Mouse (Mus musculus): ENCODE measurements around the gene Lrguk. TPM values are rescaled to one million over a fixed set of nuclear protein-coding genes. Genes with fewer than 3 reads are reported as not detected.

Lrguk gene
- polyA plus RNA-seq, 1 experiment from 2014 or later, result 3.2 TPM

- H3K27me3 ChIP-seq, result no peaks in the 10 kb centered on the region
- 81% methylated on average over 3 of the region's 3 CpGs for WGBS
- ATAC-seq (ENCODE audit: borderline replicate concordance, extremely low read depth, low FRiP score, low TSS enrichment), result no peak
Observed at GRCm38 (mm10) chr6:34073931-34074442, 44.7 kb downstream of the Lrguk start.

GRCm38 (mm10) chr6:34075520-34075919, 46.3 kb downstream of the Lrguk start:
- H3K27ac ChIP-seq, result no peak overlapping the region
- no peaks in the 10 kb centered on the region for H3K36me3 ChIP-seq
- no peaks in the 10 kb centered on the region for H3K27me3 ChIP-seq
- H3K9ac ChIP-seq, result no peak overlapping the region
- 84% methylated on average over 11 of the region's 11 CpGs for WGBS
- no peaks in the 10 kb centered on the region for H3K4me1 ChIP-seq
- ATAC-seq (ENCODE audit: borderline replicate concordance, extremely low read depth, low FRiP score, low TSS enrichment), result no peak
- H3K9me3 ChIP-seq, result no peaks in the 10 kb centered on the region
- H3K4me2 ChIP-seq, result no peak overlapping the region
- no peak overlapping the region for H3K4me3 ChIP-seq

More at GRCm38 (mm10) chr6:34073931-34074442, 44.7 kb downstream of the Lrguk start:
- Histone ChIP-seq H3K4me2 (no peak overlapping the region), H3K36me3 (no peaks in the 10 kb centered on the region), H3K9ac (no peak overlapping the region), H3K27ac (no peak overlapping the region), H3K9me3 (no peaks in the 10 kb centered on the region), H3K4me3 (no peak overlapping the region), H3K4me1 (no peaks in the 10 kb centered on the region)

DNA sequence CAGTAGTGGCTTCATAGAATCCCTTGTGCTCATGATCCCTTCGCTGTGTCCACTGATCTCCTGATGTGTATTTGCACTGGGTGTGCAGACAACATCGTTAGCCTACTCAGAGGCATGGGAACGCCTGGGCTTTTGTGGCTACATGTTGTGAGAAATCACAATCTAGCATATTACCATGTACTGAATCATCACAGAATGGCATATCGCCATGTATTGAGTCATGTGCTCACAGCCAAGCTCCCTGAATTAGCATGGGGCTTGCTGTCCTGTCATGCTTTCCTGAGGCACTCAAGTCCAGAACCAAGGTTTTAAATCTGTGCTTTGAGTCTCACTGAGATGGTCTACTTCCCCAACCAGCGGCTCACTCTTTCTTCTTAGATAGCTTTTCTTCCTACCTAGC, 54.2 kb downstream of the Lrguk start:
- H3K36me3 ChIP-seq, result no peaks in the 10 kb centered on the region
- no peak overlapping the region for H3K4me3 ChIP-seq
- H3K27me3 ChIP-seq, result no peaks in the 10 kb centered on the region
- no peaks in the 10 kb centered on the region for H3K4me1 ChIP-seq
- ATAC-seq (ENCODE audit: borderline replicate concordance, extremely low read depth, low FRiP score, low TSS enrichment), result no peak
- WGBS, result 91% methylated on average over 5 of the region's 5 CpGs
- H3K27ac ChIP-seq, result no peak overlapping the region
- no peak overlapping the region for H3K4me2 ChIP-seq
- H3K9me3 ChIP-seq, result no peaks in the 10 kb centered on the region
- no peak overlapping the region for H3K9ac ChIP-seq

DNA sequence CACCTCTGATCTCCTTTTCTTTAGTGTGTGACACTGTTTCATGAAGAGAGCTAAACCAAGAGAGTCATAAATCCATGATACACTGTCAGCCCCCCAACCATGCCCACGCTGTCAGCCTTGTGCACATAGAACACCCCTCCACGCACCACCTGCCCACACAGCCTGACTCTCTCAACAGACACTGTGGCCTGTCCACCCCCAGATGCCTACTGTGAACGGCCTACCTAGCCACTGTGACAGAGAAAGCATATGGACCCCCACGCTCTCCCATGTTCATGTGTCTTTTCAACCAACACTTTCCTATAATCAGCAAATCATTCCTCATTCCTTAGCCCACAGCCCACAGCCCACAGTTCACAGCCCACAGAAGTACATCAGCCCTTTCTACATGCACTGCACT, 58.5 kb downstream of the Lrguk start:
- WGBS, result 69% methylated on average over 4 of the region's 4 CpGs
- Histone ChIP-seq H3K36me3 (no peaks in the 10 kb centered on the region), H3K27ac (0 out of 2 replicates have a peak overlapping the region, but pooled peaks have one; percentile 6), H3K4me3 (no peak overlapping the region), H3K9ac (no peak overlapping the region), H3K4me1 (no peaks in the 10 kb centered on the region), H3K4me2 (no peak overlapping the region), H3K9me3 (no peaks in the 10 kb centered on the region), H3K27me3 (no peaks in the 10 kb centered on the region)
- ATAC-seq (ENCODE audit: borderline replicate concordance, extremely low read depth, low FRiP score, low TSS enrichment), result no peak

DNA sequence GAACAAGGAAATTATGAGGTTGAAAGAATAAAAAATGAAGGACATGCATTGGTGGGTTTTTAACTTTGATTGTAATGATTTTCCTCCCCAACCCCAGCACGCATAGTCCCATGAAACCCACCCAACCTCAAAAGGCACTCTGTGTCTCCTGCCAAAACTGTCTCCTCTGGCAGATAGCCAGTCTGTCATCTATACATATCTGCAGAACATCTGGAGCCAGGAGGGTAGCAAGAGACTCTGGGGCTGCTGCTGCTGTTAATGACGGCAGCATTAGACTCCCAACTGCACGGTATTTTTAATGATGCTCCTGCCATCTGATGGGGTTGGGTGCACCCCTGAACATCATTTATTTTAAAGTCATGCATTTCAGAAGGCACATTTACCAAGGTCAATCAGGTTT, 59.7 kb downstream of the Lrguk start:
- no peak overlapping the region for H3K9ac ChIP-seq
- H3K36me3 ChIP-seq, result no peaks in the 10 kb centered on the region
- H3K27me3 ChIP-seq, result no peaks in the 10 kb centered on the region
- ATAC-seq (ENCODE audit: borderline replicate concordance, extremely low read depth, low FRiP score, low TSS enrichment), result peak; percentile 55; the same call in 1 of the 2 replicates
- no peaks in the 10 kb centered on the region for H3K9me3 ChIP-seq
- H3K4me1 ChIP-seq, result no peaks in the 10 kb centered on the region
- WGBS, result 45% methylated on average over 3 of the region's 3 CpGs
- H3K4me3 ChIP-seq, result no peak overlapping the region
- H3K4me2 ChIP-seq, result no peak overlapping the region
- H3K27ac ChIP-seq, result no peak overlapping the region

DNA sequence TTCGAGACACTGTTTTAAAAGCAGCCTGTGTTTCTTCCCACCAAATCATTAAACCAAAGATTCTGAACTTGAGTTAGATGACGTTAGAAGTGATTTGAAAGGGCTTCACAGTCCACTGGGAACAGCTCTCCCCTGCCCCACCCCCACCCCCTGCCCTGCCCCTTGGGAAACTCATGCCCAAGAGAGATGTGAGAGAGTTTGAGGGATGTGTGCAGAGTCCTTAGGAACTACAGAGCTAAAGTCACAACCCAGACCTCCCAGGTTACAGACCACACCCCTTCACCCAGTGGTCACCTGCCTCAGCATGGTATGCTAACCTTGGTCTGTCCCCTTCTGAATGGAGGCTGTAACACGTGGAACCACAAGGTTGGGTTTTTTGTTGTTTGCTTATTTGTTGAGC, 62.3 kb downstream of the Lrguk start:
- Histone ChIP-seq H3K4me1 (no peaks in the 10 kb centered on the region), H3K27me3 (no peaks in the 10 kb centered on the region), H3K9ac (no peak overlapping the region), H3K27ac (no peak overlapping the region), H3K4me2 (no peak overlapping the region), H3K9me3 (no peaks in the 10 kb centered on the region), H3K4me3 (no peak overlapping the region), H3K36me3 (no peaks in the 10 kb centered on the region)
- ATAC-seq (ENCODE audit: borderline replicate concordance, extremely low read depth, low FRiP score, low TSS enrichment), result no peak
- WGBS, result 64% methylated on average over 3 of the region's 3 CpGs

GRCm38 (mm10) chr6:34096274-34096673, 67.0 kb downstream of the Lrguk start:
- no peak overlapping the region for H3K4me3 ChIP-seq
- no peaks in the 10 kb centered on the region for H3K27me3 ChIP-seq
- 0 out of 2 replicates have a peak, but pooled peaks cover 4% of the 10 kb centered on the region for H3K4me1 ChIP-seq
- ATAC-seq (ENCODE audit: borderline replicate concordance, extremely low read depth, low FRiP score, low TSS enrichment), result peak; percentile 93
- H3K9me3 ChIP-seq, result no peaks in the 10 kb centered on the region
- no peak overlapping the region for H3K9ac ChIP-seq
- no peak overlapping the region for H3K4me2 ChIP-seq
- H3K36me3 ChIP-seq, result no peaks in the 10 kb centered on the region
- WGBS, result 51% methylated on average over 6 of the region's 6 CpGs
- H3K27ac ChIP-seq, result peak overlapping the region; percentile 44

GRCm38 (mm10) chr6:34096905-34097304, 67.7 kb downstream of the Lrguk start:
- 76% methylated on average over 4 of the region's 4 CpGs for WGBS
- H3K9me3 ChIP-seq, result no peaks in the 10 kb centered on the region
- no peak overlapping the region for H3K4me3 ChIP-seq
- H3K4me2 ChIP-seq, result no peak overlapping the region
- H3K27ac ChIP-seq, result peak overlapping the region; percentile 44; the same call in 1 of the 2 replicates
- no peak for ATAC-seq (ENCODE audit: borderline replicate concordance, extremely low read depth, low FRiP score, low TSS enrichment)
- no peak overlapping the region for H3K9ac ChIP-seq
- H3K4me1 ChIP-seq, result 0 out of 2 replicates have a peak, but pooled peaks cover 4% of the 10 kb centered on the region
- no peaks in the 10 kb centered on the region for H3K27me3 ChIP-seq
- H3K36me3 ChIP-seq, result no peaks in the 10 kb centered on the region

DNA sequence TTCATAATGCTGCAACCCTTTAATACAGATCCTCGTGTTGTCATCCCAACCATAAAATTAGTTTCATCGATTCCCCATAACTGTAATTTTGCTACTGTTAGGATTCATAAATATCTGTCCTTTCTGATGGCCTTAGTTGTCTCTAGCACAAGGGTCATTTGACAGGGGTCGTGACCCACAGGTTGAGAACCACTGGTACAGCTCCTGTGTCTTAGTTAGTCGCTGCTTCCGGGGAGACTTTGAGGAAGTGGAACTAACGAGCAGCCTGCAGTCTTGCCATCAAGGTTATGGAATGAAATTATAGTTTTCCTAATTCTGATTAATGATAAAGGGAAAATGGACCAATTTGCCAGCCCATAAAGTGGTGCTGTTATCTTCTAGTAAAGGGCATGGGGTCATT, 70.5 kb downstream of the Lrguk start:
- Histone ChIP-seq H3K4me1 (0 out of 2 replicates have a peak, but pooled peaks cover 4% of the 10 kb centered on the region), H3K9ac (no peak overlapping the region), H3K9me3 (no peaks in the 10 kb centered on the region), H3K4me2 (no peak overlapping the region), H3K36me3 (no peaks in the 10 kb centered on the region), H3K27me3 (no peaks in the 10 kb centered on the region), H3K4me3 (no peak overlapping the region), H3K27ac (no peak overlapping the region)
- 86% methylated on average over 6 of the region's 6 CpGs for WGBS
- no peak for ATAC-seq (ENCODE audit: borderline replicate concordance, extremely low read depth, low FRiP score, low TSS enrichment)

- H3K4me1 ChIP-seq, result 0 out of 2 replicates have a peak, but pooled peaks cover 4% of the 10 kb centered on the region
- no peak overlapping the region for H3K27ac ChIP-seq
- no peaks in the 10 kb centered on the region for H3K36me3 ChIP-seq
- H3K27me3 ChIP-seq, result no peaks in the 10 kb centered on the region
- no peak overlapping the region for H3K4me2 ChIP-seq
- WGBS, result 84% methylated on average over 15 of the region's 15 CpGs
- H3K9ac ChIP-seq, result no peak overlapping the region
- H3K9me3 ChIP-seq, result no peaks in the 10 kb centered on the region
- no peak for ATAC-seq (ENCODE audit: borderline replicate concordance, extremely low read depth, low FRiP score, low TSS enrichment)
- H3K4me3 ChIP-seq, result no peak overlapping the region
Observed at GRCm38 (mm10) chr6:34101531-34102396, 72.5 kb downstream of the Lrguk start.

GRCm38 (mm10) chr6:34103251-34103920, 74.1 kb downstream of the Lrguk start:
- no peak for ATAC-seq (ENCODE audit: borderline replicate concordance, extremely low read depth, low FRiP score, low TSS enrichment)
- WGBS, result 85% methylated on average over 17 of the region's 17 CpGs

GRCm38 (mm10) chr6:34110571-34110970, 81.3 kb downstream of the Lrguk start:
- no peaks in the 10 kb centered on the region for H3K27me3 ChIP-seq
- H3K4me2 ChIP-seq, result no peak overlapping the region
- H3K4me1 ChIP-seq, result no peaks in the 10 kb centered on the region
- no peak overlapping the region for H3K9ac ChIP-seq
- H3K9me3 ChIP-seq, result no peaks in the 10 kb centered on the region
- no peak for ATAC-seq (ENCODE audit: borderline replicate concordance, extremely low read depth, low FRiP score, low TSS enrichment)
- H3K4me3 ChIP-seq, result no peak overlapping the region
- no peaks in the 10 kb centered on the region for H3K36me3 ChIP-seq
- 74% methylated on average over 10 of the region's 10 CpGs for WGBS
- no peak overlapping the region for H3K27ac ChIP-seq

More at GRCm38 (mm10) chr6:34103251-34103920, 74.1 kb downstream of the Lrguk start:
- no peaks in the 10 kb centered on the region for H3K9me3 ChIP-seq
- H3K27ac ChIP-seq, result no peak overlapping the region
- no peaks in the 10 kb centered on the region for H3K4me1 ChIP-seq
- no peak overlapping the region for H3K9ac ChIP-seq
- H3K36me3 ChIP-seq, result no peaks in the 10 kb centered on the region
- H3K27me3 ChIP-seq, result no peaks in the 10 kb centered on the region
- no peak overlapping the region for H3K4me2 ChIP-seq
- H3K4me3 ChIP-seq, result no peak overlapping the region
